Mouse (Mus musculus) CH12.LX (cell line): Measurements from ENCODE around the gene Ddx20.

ENCODE experiments used
- CTCF ChIP-seq, 2 experiments: IDR thresholded peaks in 1 of 2; conservative IDR thresholded peaks in 1 of 2; 2 replicates each; pipeline ENCODE4 v1.5.1; 2011 to 2012; ENCODE audit warnings: low read depth in 2 of 2, low read length in 2 of 2, improper control_type of control experiment in 1 of 2, inconsistent platforms in 1 of 2, mild to moderate bottlenecking in 1 of 2, moderate library complexity in 1 of 2
- EP300 ChIP-seq: IDR thresholded peaks from 2 replicates; pipeline ENCODE4 v1.6.1; 2011; ENCODE audit warnings: low read length, improper control_type of control experiment
- GABPA ChIP-seq: IDR thresholded peaks from 2 replicates; pipeline ENCODE4 v1.6.1; 2012; ENCODE audit warnings: low read depth, low read length, improper control_type of control experiment, inconsistent platforms; ENCODE audit not compliant: insufficient replicate concordance
- JUN ChIP-seq: IDR thresholded peaks from 2 replicates; pipeline ENCODE4 v1.6.1; 2011; ENCODE audit warnings: low read depth, mild to moderate bottlenecking, low read length, improper control_type of control experiment, moderate library complexity; ENCODE audit not compliant: insufficient read depth

DNA sequence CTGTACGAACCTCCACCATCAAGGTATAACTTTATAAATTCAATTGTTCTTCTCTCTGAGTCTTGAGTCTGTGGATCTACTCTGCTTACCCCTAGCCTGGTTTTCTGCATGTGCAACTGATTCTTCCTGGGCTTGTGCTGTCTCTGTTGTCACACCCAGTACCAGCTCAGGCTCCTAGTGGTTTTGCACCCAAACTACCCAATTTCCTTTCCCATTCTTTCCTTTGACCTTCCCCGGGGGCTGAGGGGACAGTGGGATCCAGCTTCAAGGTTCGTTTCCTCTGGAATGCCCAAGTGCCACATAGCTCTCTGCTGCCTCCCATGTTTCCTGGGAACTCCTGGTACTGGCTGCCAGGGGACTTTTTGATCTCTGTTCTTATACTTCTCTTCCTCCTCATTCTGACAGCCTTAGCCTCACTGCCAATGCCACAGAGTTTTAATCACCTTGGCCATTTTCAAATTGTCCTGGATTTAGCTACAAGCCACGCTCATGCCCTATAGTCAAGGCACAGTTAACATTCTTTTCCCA lies 20.3 kb downstream of the Ddx20 start:
- no peak for TF ChIP-seq GABPA
- TF ChIP-seq JUN, result no peak
- no peak for TF ChIP-seq CTCF (conservative IDR thresholded peaks at IDR 0.05 in 1 of 2, IDR thresholded peaks at IDR 0.05 in 1 of 2; ENCODE audit: low read depth in 2 of 2, low read length in 2 of 2)
- TF ChIP-seq EP300, result no peak
